In genomic region chr19:18573443-18573842, GRCm38 (mm10) we compare ENCODE assay signal across 14 mouse cellular contexts.
"Had no signal": no experiment of that assay in that cellular context is flagged by ENCODE, and none has a peak within 500 bp of the region (broad histone marks: within the 10 kb centered on the region; RNA-seq: fewer than 3 reads in every experiment).

No protein-coding gene starts in this region.

- H3K36me3 ChIP-seq: limb, embryonic 12.5 days; limb, embryonic 15.5 days; midbrain, embryonic 13.5 days had no signal

- H3K4me2 ChIP-seq: limb, embryonic 12.5 days; limb, embryonic 15.5 days; liver, embryonic 11.5 days; lung, embryonic 14.5 days; midbrain, embryonic 13.5 days had no signal

- H3K27me3 ChIP-seq: limb, embryonic 12.5 days; limb, embryonic 15.5 days; midbrain, embryonic 13.5 days had no signal

- ATAC-seq: intestine, postnatal 0 days; liver, postnatal 0 days; midbrain, embryonic 13.5 days had no signal

- H3K4me3 ChIP-seq: limb, embryonic 12.5 days; limb, embryonic 15.5 days; midbrain, embryonic 13.5 days had no signal

- H3K9me3 ChIP-seq: limb, embryonic 12.5 days; limb, embryonic 15.5 days; midbrain, embryonic 13.5 days had no signal

- H3K27ac ChIP-seq: limb, embryonic 12.5 days; limb, embryonic 15.5 days; liver, embryonic 14.5 days; macrophage; midbrain, embryonic 13.5 days had no signal

- DNase-seq: kidney, adult 9 months; kidney, postnatal 4 days; left cerebral cortex, postnatal 4 days; liver, postnatal 0 days; lung, embryonic 14.5 days; thymus, adult 18-20 months; thymus, postnatal 36 days had no signal

- H3K9ac ChIP-seq: limb, embryonic 12.5 days; limb, embryonic 15.5 days; liver, embryonic 14.5 days; liver, postnatal 0 days; lung, embryonic 14.5 days; midbrain, embryonic 13.5 days had no signal
